In genomic region chr2:150771996-150772395, GRCm38 (mm10) we compare ENCODE assay signal across 15 mouse cellular contexts. TPM values are rescaled to one million over a fixed set of nuclear protein-coding genes. Genes with fewer than 3 reads are reported as not detected.
DNase-seq lines count a peak whose midpoint lies in the region; ATAC-seq and TF ChIP-seq lines count a peak whose summit lies in the region.
"Had no signal": no experiment of that assay in that cellular context is flagged by ENCODE, and none has a peak within 500 bp of the region (broad histone marks: within the 10 kb centered on the region; RNA-seq: fewer than 3 reads in every experiment).

No protein-coding gene starts in this region.

- no peaks in the 10 kb centered on the region for H3K27me3 ChIP-seq in heart, embryonic 13.5 days (replicated peaks)
- no peaks in the 10 kb centered on the region for H3K27me3 ChIP-seq in lung, embryonic 16.5 days (ENCODE audit: control insufficient read depth, insufficient read depth, low read depth, low read length)
- H3K27me3 ChIP-seq: CH12.LX; midbrain, embryonic 13.5 days had no signal

- H3K9me3 ChIP-seq in heart, embryonic 13.5 days, result no peaks in the 10 kb centered on the region
- no peaks in the 10 kb centered on the region for H3K9me3 ChIP-seq in lung, embryonic 16.5 days (ENCODE audit: control insufficient read depth, low read length)
- H3K9me3 ChIP-seq: midbrain, embryonic 13.5 days had no signal

- H3K4me1 ChIP-seq in heart, embryonic 13.5 days, result peaks cover 87% of the 10 kb centered on the region
- H3K4me1 ChIP-seq in lung, embryonic 16.5 days (replicated peaks; ENCODE audit: control insufficient read depth, insufficient read depth, low read length), result peaks cover 35% of the 10 kb centered on the region
- H3K4me1 ChIP-seq: midbrain, embryonic 13.5 days had no signal

- peak overlapping the region; percentile 72 for H3K9ac ChIP-seq in heart, embryonic 13.5 days
- H3K9ac ChIP-seq in lung, embryonic 16.5 days (ENCODE audit: low read length), result no peak overlapping the region; the same call in 1 of the 2 replicates
- H3K9ac ChIP-seq: liver, embryonic 14.5 days; midbrain, embryonic 13.5 days had no signal

- intact Hi-C loops in gastrocnemius, postnatal 14 days (cut with DNase I; ENCODE audit: low total_unique reads), result no loop called here

- TF ChIP-seq CTCF in layer of hippocampus, adult 2 months (conservative IDR thresholded peaks at IDR 0.05), result no peak

- H3K4me2 ChIP-seq in heart, embryonic 13.5 days, result peak overlapping the region; percentile 29
- H3K4me2 ChIP-seq in lung, embryonic 16.5 days (ENCODE audit: low read depth, low read length), result no peak overlapping the region
- H3K4me2 ChIP-seq: midbrain, embryonic 13.5 days had no signal

- 61% methylated on average over 8 of the region's 8 CpGs for WGBS in heart, embryonic 13.5 days
- 77% methylated on average over 8 of the region's 8 CpGs for WGBS in lung, embryonic 16.5 days

- H3K4me3 ChIP-seq in heart, embryonic 13.5 days, result no peak overlapping the region
- H3K4me3 ChIP-seq in layer of hippocampus, adult 2 months, result no peak overlapping the region
- H3K4me3 ChIP-seq in lung, embryonic 16.5 days (ENCODE audit: low read length), result no peak overlapping the region
- H3K4me3 ChIP-seq: midbrain, embryonic 13.5 days had no signal

- H3K36me3 ChIP-seq in heart, embryonic 13.5 days, result peaks cover 14% of the 10 kb centered on the region; the same call in 1 of the 2 replicates
- no peaks in the 10 kb centered on the region for H3K36me3 ChIP-seq in lung, embryonic 16.5 days (ENCODE audit: control insufficient read depth, insufficient read depth, low read length)

- H3K27ac ChIP-seq in heart, embryonic 13.5 days (replicated peaks), result peak overlapping the region; percentile 98
- peak overlapping the region; percentile 86; the same call in 1 of the 2 replicates for H3K27ac ChIP-seq in layer of hippocampus, adult 2 months
- H3K27ac ChIP-seq in lung, embryonic 16.5 days (ENCODE audit: low read length), result peak overlapping the region; percentile 97
- H3K27ac ChIP-seq: liver, embryonic 14.5 days; midbrain, embryonic 13.5 days had no signal

- DNase-seq in heart, adult 9 months (ENCODE audit: low spot score in 2 of 2), result no peak
- DNase-seq in layer of hippocampus, adult 2 months (ENCODE audit: low spot score in 2 of 2), result no peak
- no peak for DNase-seq in layer of hippocampus, postnatal 36 days
- no peak for DNase-seq in gastrocnemius, postnatal 14 days
- no peak for DNase-seq in layer of hippocampus, adult 18-20 months (ENCODE audit: low spot score in 2 of 2)
- DNase-seq: adrenal gland, postnatal 25 days; cerebellum, adult 11 months; kidney, adult 18-20 months; thymus, adult 18-20 months had no signal

- no peak for ATAC-seq in heart, embryonic 13.5 days (ENCODE audit: extremely low read depth, insufficient number of reproducible peaks, low FRiP score, low TSS enrichment)
- 0 out of 2 replicates have a peak, but pooled peaks have one; percentile 6 for ATAC-seq in granulocyte monocyte progenitor cell, adult 5-6 weeks (replicated peaks; ENCODE audit: poor library complexity, severe bottlenecking)
- ATAC-seq in lung, embryonic 16.5 days (ENCODE audit: low read depth), result 0 out of 2 replicates have a peak, but pooled peaks have one; percentile 10
- ATAC-seq: midbrain, embryonic 13.5 days had no signal

RNA-seq across cellular contexts. Expression of gene Pygb, which starts 14.5 kb away (rescaled TPM):
- polyA plus RNA-seq in heart, embryonic 13.5 days (2015; fragmentation: Nextera tagmentation; extraction: Ambion mirVana), result 185 and 195 TPM in 2 replicates
- 100 to 1,000 TPM; 203 to 212 TPM for total RNA-seq in layer of hippocampus, adult 2 months (2021)
- 100 to 1,000 TPM; 196 to 204 TPM for total RNA-seq in layer of hippocampus, postnatal 36 days (2021)
- 18.3 and 18.9 TPM in 2 replicates for total RNA-seq in granulocyte monocyte progenitor cell, adult 5-6 weeks (2014; fragmentation: Nextera tagmentation)
- 25.9 and 40.1 TPM in 2 replicates for total RNA-seq in granulocyte monocyte progenitor cell, adult 5-6 weeks (2017)
- polyA plus RNA-seq in lung, embryonic 16.5 days (2015; fragmentation: Nextera tagmentation; extraction: Ambion mirVana), result 92.4 and 94.3 TPM in 2 replicates
- 10 to 100 TPM; 10.6 to 12.3 TPM for total RNA-seq in gastrocnemius, postnatal 14 days (2021)
- total RNA-seq in layer of hippocampus, adult 18-20 months (2021), result 100 to 1,000 TPM; 210 to 214 TPM

RNA-seq across cellular contexts. Expression of gene Entpd6, which starts 23.2 kb away (rescaled TPM):
- polyA plus RNA-seq in heart, embryonic 13.5 days (2015; fragmentation: Nextera tagmentation; extraction: Ambion mirVana), result 22.5 and 23.1 TPM in 2 replicates
- 10 to 100 TPM; 65.5 to 68.9 TPM for total RNA-seq in layer of hippocampus, adult 2 months (2021)
- 10 to 100 TPM; 66.2 to 67.6 TPM for total RNA-seq in layer of hippocampus, postnatal 36 days (2021)
- 15.8 and 17.0 TPM in 2 replicates for total RNA-seq in granulocyte monocyte progenitor cell, adult 5-6 weeks (2014; fragmentation: Nextera tagmentation)
- total RNA-seq in granulocyte monocyte progenitor cell, adult 5-6 weeks (2017), result 14.7 and 15.6 TPM in 2 replicates
- polyA plus RNA-seq in lung, embryonic 16.5 days (2015; fragmentation: Nextera tagmentation; extraction: Ambion mirVana), result 29.8 and 29.9 TPM in 2 replicates
- total RNA-seq in gastrocnemius, postnatal 14 days (2021), result 1 to 10 TPM; 5.5 to 6.6 TPM
- total RNA-seq in layer of hippocampus, adult 18-20 months (2021), result 10 to 100 TPM; 68.1 to 69.5 TPM

Comparison
In these comparisons a context has a peak if more than half of its experiments do, and no peak if none do; other contexts are left out.
1. RNA of gene Pygb, which starts 14.5 kb away (total RNA-seq): 210 to 214 TPM in layer of hippocampus, adult 18-20 months, 203 to 212 TPM in layer of hippocampus, adult 2 months and 196 to 204 TPM in layer of hippocampus, postnatal 36 days; 18.3 to 40.1 TPM in granulocyte monocyte progenitor cell, adult 5-6 weeks and 10.6 to 12.3 TPM in gastrocnemius, postnatal 14 days; every median in the first group is over 4 times any median in the second.
2. Peak in every context shown above with its lines, with median percentiles within 50 percentile points of each other: H3K27ac ChIP-seq.